Mouse (Mus musculus): ENCODE measurements around the gene Pdzd4. TPM values are rescaled to one million over a fixed set of nuclear protein-coding genes. Genes with fewer than 3 reads are reported as not detected.

The Pdzd4 gene
- polyA plus RNA-seq (2012; rRNA removed), result 0.26 and 0.31 TPM in 2 replicates

GRCm38 (mm10) chrX:73824185-73825151 lies at the start of gene Pdzd4:
Gene Pdzd4 (minus strand): TSS chrX:73824969.

GRCm38 (mm10) chrX:73786364-73787224 lies 38.2 kb downstream of the Pdzd4 start, which contains the start of the genes Idh3g and Ssr4:
Gene Idh3g (minus strand): TSS chrX:73786897.
Gene Ssr4 (plus strand): TSS chrX:73787028.

GRCm38 (mm10) chrX:73774168-73774760 lies 50.5 kb downstream of the Pdzd4 start, which contains the start of gene Srpk3:
Gene Srpk3 (plus strand): TSS chrX:73774405.

GRCm38 (mm10) chrX:73756334-73757140 lies 68.2 kb downstream of the Pdzd4 start, which contains the start of gene Plxnb3:
Gene Plxnb3 (plus strand): TSS chrX:73757090.

Other genes starting within 250 kb of the Pdzd4 start
- gene Dusp9, start 185.6 kb downstream of the Pdzd4 start, polyA plus RNA-seq (2012; rRNA removed), result 3.5 and 6.0 TPM in 2 replicates
- 0.82 and 1.1 TPM in 2 replicates for gene Pnck, start 164.9 kb downstream of the Pdzd4 start, polyA plus RNA-seq (2012; rRNA removed)
- 3.0 TPM in 2 replicates for gene Slc6a8, start 151.8 kb downstream of the Pdzd4 start, polyA plus RNA-seq (2012; rRNA removed)
- 46.7 and 49.0 TPM in 2 replicates for gene Bcap31, start 108.8 kb downstream of the Pdzd4 start, polyA plus RNA-seq (2012; rRNA removed)
- gene Abcd1, start 108.4 kb downstream of the Pdzd4 start, polyA plus RNA-seq (2012; rRNA removed), result 6.0 and 6.6 TPM in 2 replicates
- gene Plxnb3, start 67.9 kb downstream of the Pdzd4 start, polyA plus RNA-seq (2012; rRNA removed), result 0.48 and 0.50 TPM in 2 replicates
- gene Srpk3, start 50.6 kb downstream of the Pdzd4 start, polyA plus RNA-seq (2012; rRNA removed), result 0.46 and 0.81 TPM in 2 replicates
- gene Idh3g, start 38.1 kb downstream of the Pdzd4 start, polyA plus RNA-seq (2012; rRNA removed), result 144 and 146 TPM in 2 replicates
- gene Ssr4, start 37.9 kb downstream of the Pdzd4 start, polyA plus RNA-seq (2012; rRNA removed), result 240 and 242 TPM in 2 replicates
- gene Avpr2, start 67.1 kb upstream of the Pdzd4 start, polyA plus RNA-seq (2012; rRNA removed), result 0.01 TPM in 1 of 2 replicates, not detected in the other
- 0.20 and 0.44 TPM in 2 replicates for gene L1cam, start 71.1 kb upstream of the Pdzd4 start, polyA plus RNA-seq (2012; rRNA removed)
- gene Arhgap4, start 96.9 kb upstream of the Pdzd4 start, polyA plus RNA-seq (2012; rRNA removed), result 12.6 and 16.0 TPM in 2 replicates
- 51.4 and 55.9 TPM in 2 replicates for gene Naa10, start 97.0 kb upstream of the Pdzd4 start, polyA plus RNA-seq (2012; rRNA removed)
- gene Renbp, start 105.9 kb upstream of the Pdzd4 start, polyA plus RNA-seq (2012; rRNA removed), result 16.4 and 17.5 TPM in 2 replicates
- gene Hcfc1, start 141.4 kb upstream of the Pdzd4 start, polyA plus RNA-seq (2012; rRNA removed), result 12.8 and 17.0 TPM in 2 replicates
- 21.7 and 22.4 TPM in 2 replicates for gene Irak1, start 198.9 kb upstream of the Pdzd4 start, polyA plus RNA-seq (2012; rRNA removed)

Measured in liver, embryonic 18 days (tissue).